24 mouse cellular contexts compared by ENCODE assay signal in the genomic region with DNA sequence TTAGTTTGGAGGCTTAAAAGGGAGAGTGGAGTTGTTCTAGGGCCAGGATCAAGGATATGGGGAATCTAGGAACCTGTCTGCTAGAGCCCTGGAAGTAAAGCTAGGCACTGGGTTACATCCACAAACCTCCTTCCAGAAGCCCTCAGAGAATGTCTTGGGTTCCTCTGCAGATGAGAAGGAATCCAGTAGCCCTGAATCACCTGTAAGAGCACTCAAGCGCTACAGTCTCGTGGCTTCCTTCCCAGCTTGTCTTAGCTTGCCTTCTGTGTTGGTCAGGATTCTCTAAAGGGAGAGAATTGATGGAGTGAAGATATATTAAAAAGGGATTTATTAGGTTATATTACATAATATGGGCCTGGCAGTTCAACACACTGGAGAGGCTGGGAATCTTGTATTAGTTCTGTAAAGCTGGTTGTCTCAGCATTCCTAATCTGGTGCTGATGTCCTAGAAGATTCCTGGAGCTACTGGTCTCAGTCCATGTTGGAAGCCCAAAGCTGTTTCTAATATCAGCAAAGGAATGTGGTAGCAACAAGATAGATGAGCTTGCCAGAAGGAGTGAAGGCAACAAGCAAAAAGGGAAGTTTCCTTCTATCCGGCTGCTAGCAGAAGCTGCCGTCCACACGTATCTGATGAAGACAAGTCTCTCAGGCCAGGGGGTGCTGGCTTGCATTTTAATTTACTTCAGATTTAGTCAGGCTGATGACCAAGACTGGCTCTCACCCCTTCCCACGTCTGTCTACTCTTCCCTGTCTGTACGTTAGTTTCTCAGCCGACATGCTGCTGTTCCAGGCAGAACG.
DNase-seq lines count a peak whose midpoint lies in the region; ATAC-seq lines count a peak whose summit lies in the region.
"Had no signal": no experiment of that assay in that cellular context is flagged by ENCODE, and none has a peak within 500 bp of the region (broad histone marks: within the 10 kb centered on the region; RNA-seq: fewer than 3 reads in every experiment).

No protein-coding gene starts in this region.

- H3K4me3 ChIP-seq in heart, embryonic 12.5 days = no peak overlapping the region
- no peak overlapping the region for H3K4me3 ChIP-seq in kidney, embryonic 16.5 days (ENCODE audit: low read length)
- H3K4me3 ChIP-seq in stomach, embryonic 16.5 days (replicated peaks; ENCODE audit: low read length) = no peak overlapping the region
- H3K4me3 ChIP-seq: embryonic facial prominence, embryonic 15.5 days; forebrain, embryonic 10.5 days; hindbrain, embryonic 13.5 days; left cerebral cortex, adult 2 months; neural tube, embryonic 15.5 days had no signal

- 0 out of 2 replicates have a peak, but pooled peaks cover 6% of the 10 kb centered on the region for H3K27me3 ChIP-seq in heart, embryonic 12.5 days (replicated peaks)
- H3K27me3 ChIP-seq in kidney, embryonic 16.5 days (ENCODE audit: insufficient read depth, low read length) = no peaks in the 10 kb centered on the region
- no peaks in the 10 kb centered on the region for H3K27me3 ChIP-seq in stomach, embryonic 16.5 days (ENCODE audit: control insufficient read depth, insufficient read depth, low read length)
- H3K27me3 ChIP-seq: embryonic facial prominence, embryonic 15.5 days; hindbrain, embryonic 13.5 days; neural tube, embryonic 15.5 days had no signal

- no peaks in the 10 kb centered on the region for H3K36me3 ChIP-seq in heart, embryonic 12.5 days
- H3K36me3 ChIP-seq in kidney, embryonic 16.5 days (ENCODE audit: insufficient read depth, low read length) = no peaks in the 10 kb centered on the region
- H3K36me3 ChIP-seq in stomach, embryonic 16.5 days (ENCODE audit: control insufficient read depth, insufficient read depth, low read length) = no peaks in the 10 kb centered on the region
- H3K36me3 ChIP-seq: embryonic facial prominence, embryonic 15.5 days; forebrain, embryonic 10.5 days; G1E; hindbrain, embryonic 13.5 days; neural tube, embryonic 15.5 days had no signal

- peaks cover 6% of the 10 kb centered on the region; the same call in 1 of the 2 replicates for H3K4me1 ChIP-seq in heart, embryonic 12.5 days (replicated peaks)
- H3K4me1 ChIP-seq in kidney, embryonic 16.5 days (ENCODE audit: insufficient read depth, low read length) = peaks cover 28% of the 10 kb centered on the region
- H3K4me1 ChIP-seq in stomach, embryonic 16.5 days (ENCODE audit: control insufficient read depth, insufficient read depth, low read length) = peaks cover 12% of the 10 kb centered on the region
- H3K4me1 ChIP-seq: forebrain, embryonic 10.5 days; hindbrain, embryonic 13.5 days; neural tube, embryonic 15.5 days had no signal

- ATAC-seq in heart, embryonic 12.5 days (ENCODE audit: insufficient number of reproducible peaks, low FRiP score) = no peak
- peak; percentile 13; the same call in 1 of the 2 replicates for ATAC-seq in kidney, embryonic 16.5 days (ENCODE audit: low FRiP score, low TSS enrichment)
- peak; percentile 67 for ATAC-seq in common myeloid progenitor, adult 5-6 weeks (replicated peaks; ENCODE audit: low read depth, poor library complexity, severe bottlenecking)
- no peak for ATAC-seq in stomach, embryonic 16.5 days (ENCODE audit: insufficient read depth, low FRiP score)
- ATAC-seq: forebrain, postnatal 0 days; inflammation-experienced regulatory T-cells, adult 6 months; midbrain, embryonic 16.5 days had no signal

- no peaks in the 10 kb centered on the region for H3K9me3 ChIP-seq in heart, embryonic 12.5 days (replicated peaks)
- no peaks in the 10 kb centered on the region for H3K9me3 ChIP-seq in kidney, embryonic 16.5 days (ENCODE audit: low read length)
- no peaks in the 10 kb centered on the region for H3K9me3 ChIP-seq in stomach, embryonic 16.5 days (replicated peaks; ENCODE audit: control insufficient read depth, low read length)
- H3K9me3 ChIP-seq: embryonic facial prominence, embryonic 15.5 days; forebrain, embryonic 10.5 days; G1E; hindbrain, embryonic 13.5 days; neural tube, embryonic 15.5 days had no signal

- no peak overlapping the region for H3K9ac ChIP-seq in heart, embryonic 12.5 days
- no peak overlapping the region for H3K9ac ChIP-seq in kidney, embryonic 16.5 days (replicated peaks; ENCODE audit: low read length)
- no peak overlapping the region for H3K9ac ChIP-seq in stomach, embryonic 16.5 days (ENCODE audit: low read length)
- H3K9ac ChIP-seq: embryonic facial prominence, embryonic 15.5 days; forebrain, postnatal 0 days; hindbrain, embryonic 13.5 days; neural tube, embryonic 15.5 days had no signal

- no peak overlapping the region for H3K4me2 ChIP-seq in heart, embryonic 12.5 days
- H3K4me2 ChIP-seq in kidney, embryonic 16.5 days (replicated peaks; ENCODE audit: low read depth, low read length) = no peak overlapping the region; the same call in 1 of the 2 replicates
- H3K4me2 ChIP-seq in stomach, embryonic 16.5 days (ENCODE audit: low read depth, low read length) = no peak overlapping the region
- H3K4me2 ChIP-seq: embryonic facial prominence, embryonic 15.5 days; heart, embryonic 11.5 days; hindbrain, embryonic 13.5 days; neural tube, embryonic 15.5 days had no signal

- DNase-seq in heart, adult 11 months = peak; percentile 31
- DNase-seq in kidney, adult 11 months = no peak
- DNase-seq in thymus, adult 18-20 months = no peak
- DNase-seq in cerebellum, adult 9-10 months = no peak
- DNase-seq: adrenal gland, adult 8-10 months; cerebellum, postnatal 10 days; forebrain, postnatal 0 days; heart, postnatal 14 days; left cerebral cortex, postnatal 4 days; right cerebral cortex, postnatal 25 days; thymus, postnatal 14 days had no signal

- WGBS in heart, embryonic 12.5 days = 68% methylated on average over 9 of the region's 9 CpGs
- 67% methylated on average over 9 of the region's 9 CpGs for WGBS in kidney, embryonic 16.5 days
- 70% methylated on average over 9 of the region's 9 CpGs for WGBS in stomach, embryonic 16.5 days

- no peak overlapping the region for H3K27ac ChIP-seq in heart, embryonic 12.5 days (ENCODE audit: poor library complexity, severe bottlenecking)
- H3K27ac ChIP-seq in kidney, embryonic 16.5 days (ENCODE audit: low read length) = peak overlapping the region; percentile 89
- peak overlapping the region; percentile 88 for H3K27ac ChIP-seq in stomach, embryonic 16.5 days (ENCODE audit: low read length)
- H3K27ac ChIP-seq: forebrain, embryonic 10.5 days; hindbrain, embryonic 13.5 days; left cerebral cortex, adult 2 months; neural tube, embryonic 15.5 days had no signal

Comparison
In these comparisons a context has a peak if more than half of its experiments do, and no peak if none do; other contexts are left out.
1. ATAC-seq: peak in kidney, embryonic 16.5 days (single experiment) and common myeloid progenitor, adult 5-6 weeks (single experiment); none in heart, embryonic 12.5 days (single experiment) and stomach, embryonic 16.5 days (single experiment).